Mouse (Mus musculus): ENCODE measurements around the gene Ptprr. TPM values are rescaled to one million over a fixed set of nuclear protein-coding genes. Genes with fewer than 3 reads are reported as not detected.

Ptprr gene
- 21.5 and 26.8 TPM in 2 replicates for polyA plus RNA-seq (2014; fragmentation: Nextera tagmentation; extraction: Ambion mirVana)

DNA sequence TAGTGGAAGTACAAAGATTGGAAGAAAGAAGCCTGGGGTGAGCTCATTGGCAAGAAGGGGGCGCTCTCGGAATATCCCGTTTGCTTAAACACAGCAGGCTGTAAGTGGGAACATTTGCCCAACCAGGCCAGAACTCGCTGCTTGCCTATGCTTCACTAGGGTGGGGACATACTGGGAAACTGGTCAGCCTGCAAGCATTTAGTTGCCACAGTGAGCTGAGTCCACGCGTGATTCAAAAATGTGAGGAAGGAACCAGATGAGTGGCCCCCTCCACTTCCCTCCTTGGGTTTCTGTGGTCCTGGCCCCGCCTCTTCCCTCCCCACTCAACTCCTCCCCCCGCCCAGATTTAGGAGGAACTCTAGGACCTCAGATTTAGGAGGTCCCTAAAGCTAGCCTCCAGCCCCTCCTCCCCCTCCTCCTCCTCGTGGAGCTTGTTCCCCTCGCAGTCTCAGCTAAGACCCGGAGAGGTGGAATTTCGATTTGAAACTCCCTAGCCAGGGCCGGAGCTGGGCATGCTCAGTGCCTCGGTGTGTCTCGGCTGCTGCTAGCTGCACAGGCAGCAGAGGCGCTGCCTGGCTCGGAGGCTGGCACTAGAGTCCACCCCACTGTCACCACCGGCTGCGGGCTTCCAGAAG, at the start of gene Ptprr:
Ptprr (plus strand) TSS at position 369 of the 635 bp plus-strand sequence.
- no peaks in the 10 kb centered on the region for H3K4me1 ChIP-seq (replicated peaks; ENCODE audit: control insufficient read depth, insufficient read depth, low read length)
- peak; percentile 88 for DNase-seq (ENCODE audit: low spot score)
- H3K36me3 ChIP-seq (replicated peaks; ENCODE audit: control insufficient read depth, insufficient read depth), result no peaks in the 10 kb centered on the region
- H3K27me3 ChIP-seq (ENCODE audit: control insufficient read depth, insufficient read depth, low read length), result no peaks in the 10 kb centered on the region
- peak within 1 kb of the TSS; percentile 48 for H3K4me3 ChIP-seq (replicated peaks; ENCODE audit: low read length)
- peak within 1 kb of the TSS; percentile 61 for H3K9ac ChIP-seq
- ATAC-seq (ENCODE audit: low FRiP score), result peak; percentile 96
- peak within 1 kb of the TSS; percentile 78 for H3K27ac ChIP-seq
- peak within 1 kb of the TSS; percentile 65 for H3K4me2 ChIP-seq (replicated peaks)
- H3K9me3 ChIP-seq (ENCODE audit: control insufficient read depth, low read length), result peaks cover 2% of the 10 kb centered on the region; the same call in 1 of the 2 replicates
- under 1% methylated on average over 19 of the region's 19 CpGs for WGBS

DNA sequence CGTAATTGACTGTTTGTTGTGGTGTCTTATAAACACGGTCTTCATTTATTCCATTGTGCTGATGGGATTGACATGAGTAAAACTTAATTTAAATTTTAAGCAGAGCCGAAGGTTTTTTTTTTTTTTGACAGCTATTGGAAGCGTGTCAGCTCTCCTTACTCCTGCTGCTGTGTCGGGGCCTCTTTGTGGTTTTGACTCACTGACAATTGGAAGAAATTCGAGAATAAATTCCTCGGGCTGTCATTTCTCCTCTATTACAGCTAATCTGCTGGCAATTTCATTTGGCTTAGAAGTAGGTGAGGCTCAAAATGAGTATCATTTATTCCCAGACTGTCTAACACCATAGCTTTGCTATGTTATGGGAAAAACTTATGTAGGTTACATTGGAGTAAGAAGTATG, 41.7 kb upstream of the Ptprr start:
- Histone ChIP-seq H3K4me1 (replicated peaks; ENCODE audit: control insufficient read depth, insufficient read depth, low read length) (no peaks in the 10 kb centered on the region), H3K9ac (no peak overlapping the region), H3K4me3 (replicated peaks; ENCODE audit: low read length) (no peak overlapping the region), H3K27me3 (ENCODE audit: control insufficient read depth, insufficient read depth, low read length) (no peaks in the 10 kb centered on the region), H3K9me3 (ENCODE audit: control insufficient read depth, low read length) (no peaks in the 10 kb centered on the region), H3K36me3 (replicated peaks; ENCODE audit: control insufficient read depth, insufficient read depth) (no peaks in the 10 kb centered on the region), H3K27ac (no peak overlapping the region), H3K4me2 (replicated peaks) (no peak overlapping the region)
- DNase-seq (ENCODE audit: low spot score), result no peak
- ATAC-seq (ENCODE audit: low FRiP score), result no peak
- 67% methylated on average over 7 of the region's 7 CpGs for WGBS

DNA sequence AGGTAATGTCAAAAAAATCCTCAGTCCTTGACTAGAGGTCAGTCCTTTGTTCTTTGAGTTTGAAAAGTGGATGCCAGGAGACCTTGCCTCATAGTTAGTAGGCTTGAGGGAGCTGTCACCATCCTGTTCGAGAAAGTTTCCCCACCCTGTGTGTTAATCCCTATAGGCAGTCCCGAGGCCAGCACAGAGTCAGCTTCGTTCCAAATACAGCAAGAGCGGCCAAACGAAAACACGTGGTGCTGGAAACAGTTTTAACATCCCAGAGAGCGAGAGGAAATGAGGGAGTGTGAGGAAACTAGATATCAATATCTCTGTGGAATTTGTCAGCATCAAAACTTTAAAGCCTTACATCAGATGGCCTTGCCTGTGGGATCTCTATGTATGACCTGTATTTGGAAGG, 39.0 kb upstream of the Ptprr start:
- no peak overlapping the region for H3K4me2 ChIP-seq (replicated peaks)
- H3K4me3 ChIP-seq (replicated peaks; ENCODE audit: low read length), result no peak overlapping the region
- DNase-seq (ENCODE audit: low spot score) (no peak), ATAC-seq (ENCODE audit: low FRiP score) (no peak)
- no peak overlapping the region for H3K9ac ChIP-seq
- 74% methylated on average over 7 of the region's 7 CpGs for WGBS
- no peaks in the 10 kb centered on the region for H3K9me3 ChIP-seq (ENCODE audit: control insufficient read depth, low read length)
- no peaks in the 10 kb centered on the region for H3K4me1 ChIP-seq (replicated peaks; ENCODE audit: control insufficient read depth, insufficient read depth, low read length)
- no peaks in the 10 kb centered on the region for H3K36me3 ChIP-seq (replicated peaks; ENCODE audit: control insufficient read depth, insufficient read depth)
- no peaks in the 10 kb centered on the region for H3K27me3 ChIP-seq (ENCODE audit: control insufficient read depth, insufficient read depth, low read length)
- no peak overlapping the region for H3K27ac ChIP-seq

DNA sequence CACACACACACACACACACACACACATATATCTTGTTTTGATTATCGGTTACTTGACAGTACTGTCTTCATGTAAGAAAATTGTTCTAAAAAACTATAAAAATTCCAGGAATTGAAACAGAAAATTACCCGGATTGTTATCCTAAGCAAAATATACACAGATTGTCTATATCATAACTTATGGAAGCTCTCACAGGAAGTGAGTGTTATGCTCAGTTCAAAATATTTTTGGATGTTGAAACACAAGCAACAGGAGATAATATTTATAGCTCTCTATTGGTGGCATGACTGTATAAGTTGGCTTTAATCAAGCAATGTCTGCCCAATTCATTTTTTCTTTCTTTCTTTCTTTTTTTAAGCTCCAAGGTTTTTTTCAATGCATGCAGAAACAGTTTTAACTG, 38.0 kb upstream of the Ptprr start:
- Histone ChIP-seq H3K4me1 (replicated peaks; ENCODE audit: control insufficient read depth, insufficient read depth, low read length) (no peaks in the 10 kb centered on the region), H3K27me3 (ENCODE audit: control insufficient read depth, insufficient read depth, low read length) (no peaks in the 10 kb centered on the region), H3K4me2 (replicated peaks) (no peak overlapping the region), H3K4me3 (replicated peaks; ENCODE audit: low read length) (no peak overlapping the region), H3K9me3 (ENCODE audit: control insufficient read depth, low read length) (no peaks in the 10 kb centered on the region), H3K9ac (no peak overlapping the region), H3K36me3 (replicated peaks; ENCODE audit: control insufficient read depth, insufficient read depth) (no peaks in the 10 kb centered on the region), H3K27ac (no peak overlapping the region)
- WGBS, result 85% methylated on average over 2 of the region's 2 CpGs
- ATAC-seq (ENCODE audit: low FRiP score) (no peak), DNase-seq (ENCODE audit: low spot score) (no peak)

DNA sequence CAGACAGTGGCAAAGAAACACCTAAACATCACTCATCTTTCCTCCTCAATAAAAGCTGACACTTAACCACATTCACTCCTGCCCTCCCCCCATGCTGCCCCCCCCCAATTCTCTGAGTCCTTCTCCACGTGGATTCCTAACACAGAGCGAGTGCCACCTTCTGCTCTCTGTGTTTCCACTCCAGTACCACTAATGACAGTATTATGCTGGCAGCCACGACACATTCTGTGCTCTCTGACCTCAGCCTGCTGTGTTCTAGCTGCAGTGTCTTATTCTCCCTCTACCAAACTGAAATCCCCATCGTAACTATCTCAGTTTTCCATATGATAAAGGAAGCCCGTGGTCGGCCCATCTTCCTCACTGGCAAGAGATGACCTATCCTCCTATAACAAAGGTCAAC, 33.7 kb upstream of the Ptprr start:
- no peak for ATAC-seq (ENCODE audit: low FRiP score)
- no peaks in the 10 kb centered on the region for H3K27me3 ChIP-seq (ENCODE audit: control insufficient read depth, insufficient read depth, low read length)
- 56% methylated on average over 6 of the region's 6 CpGs for WGBS
- no peaks in the 10 kb centered on the region for H3K36me3 ChIP-seq (replicated peaks; ENCODE audit: control insufficient read depth, insufficient read depth)
- no peak overlapping the region for H3K4me2 ChIP-seq (replicated peaks)
- H3K9me3 ChIP-seq (ENCODE audit: control insufficient read depth, low read length), result no peaks in the 10 kb centered on the region
- H3K4me1 ChIP-seq (replicated peaks; ENCODE audit: control insufficient read depth, insufficient read depth, low read length), result no peaks in the 10 kb centered on the region
- no peak overlapping the region for H3K4me3 ChIP-seq (replicated peaks; ENCODE audit: low read length)
- no peak overlapping the region for H3K9ac ChIP-seq
- DNase-seq (ENCODE audit: low spot score), result no peak
- no peak overlapping the region for H3K27ac ChIP-seq

DNA sequence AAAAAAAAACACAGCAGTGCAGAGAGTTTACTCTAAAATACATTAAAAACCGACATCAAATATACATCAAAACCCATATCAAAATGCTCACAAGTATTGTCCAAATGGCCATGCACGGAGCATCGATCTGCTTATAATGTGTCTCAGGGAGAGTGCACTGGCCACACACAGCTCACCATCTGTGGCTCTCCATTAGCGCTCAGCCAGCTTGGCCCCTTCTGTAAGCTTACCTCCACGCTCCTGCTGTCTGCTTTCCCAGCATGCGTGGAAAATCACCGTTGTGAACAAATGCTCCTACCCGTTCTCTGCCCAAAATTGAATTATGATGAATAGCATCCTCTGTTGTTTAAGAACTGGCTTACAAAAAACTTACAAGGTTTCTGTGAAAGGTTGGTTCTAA, 16.2 kb upstream of the Ptprr start:
- no peaks in the 10 kb centered on the region for H3K36me3 ChIP-seq (replicated peaks; ENCODE audit: control insufficient read depth, insufficient read depth)
- no peak overlapping the region for H3K9ac ChIP-seq
- 51% methylated on average over 8 of the region's 8 CpGs for WGBS
- DNase-seq (ENCODE audit: low spot score) (no peak), ATAC-seq (ENCODE audit: low FRiP score) (no peak)
- H3K27ac ChIP-seq, result no peak overlapping the region
- no peaks in the 10 kb centered on the region for H3K4me1 ChIP-seq (replicated peaks; ENCODE audit: control insufficient read depth, insufficient read depth, low read length)
- no peak overlapping the region for H3K4me3 ChIP-seq (replicated peaks; ENCODE audit: low read length)
- no peaks in the 10 kb centered on the region for H3K9me3 ChIP-seq (ENCODE audit: control insufficient read depth, low read length)
- H3K4me2 ChIP-seq (replicated peaks), result no peak overlapping the region
- H3K27me3 ChIP-seq (ENCODE audit: control insufficient read depth, insufficient read depth, low read length), result no peaks in the 10 kb centered on the region

DNA sequence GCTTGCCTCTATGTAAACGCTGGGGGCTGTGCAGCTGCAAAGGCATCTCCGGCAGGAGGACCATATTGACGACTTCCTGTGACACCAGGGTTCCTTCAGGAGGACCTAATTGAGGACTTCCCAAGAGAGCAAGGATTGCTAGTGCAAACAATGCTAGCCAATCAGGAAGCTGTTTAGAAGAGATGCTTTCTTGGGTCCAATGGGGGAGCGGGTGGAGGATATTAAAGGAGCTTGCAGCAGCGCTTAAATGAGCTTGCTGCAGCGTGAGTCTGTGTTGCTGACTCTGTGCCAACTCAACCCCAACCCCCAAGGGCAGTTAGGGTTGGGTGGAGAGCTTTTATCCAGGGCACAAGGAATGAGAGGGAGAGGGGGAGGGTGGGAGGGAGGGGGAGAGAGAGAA, 11.3 kb upstream of the Ptprr start:
- no peak for DNase-seq (ENCODE audit: low spot score)
- H3K9me3 ChIP-seq (ENCODE audit: control insufficient read depth, low read length), result no peaks in the 10 kb centered on the region
- no peak overlapping the region for H3K4me3 ChIP-seq (replicated peaks; ENCODE audit: low read length)
- H3K9ac ChIP-seq, result no peak overlapping the region
- 47% methylated on average over 6 of the region's 6 CpGs for WGBS
- no peak overlapping the region for H3K27ac ChIP-seq
- H3K36me3 ChIP-seq (replicated peaks; ENCODE audit: control insufficient read depth, insufficient read depth), result no peaks in the 10 kb centered on the region
- H3K4me2 ChIP-seq (replicated peaks), result no peak overlapping the region
- ATAC-seq (ENCODE audit: low FRiP score), result no peak
- no peaks in the 10 kb centered on the region for H3K4me1 ChIP-seq (replicated peaks; ENCODE audit: control insufficient read depth, insufficient read depth, low read length)
- H3K27me3 ChIP-seq (ENCODE audit: control insufficient read depth, insufficient read depth, low read length), result no peaks in the 10 kb centered on the region

DNA sequence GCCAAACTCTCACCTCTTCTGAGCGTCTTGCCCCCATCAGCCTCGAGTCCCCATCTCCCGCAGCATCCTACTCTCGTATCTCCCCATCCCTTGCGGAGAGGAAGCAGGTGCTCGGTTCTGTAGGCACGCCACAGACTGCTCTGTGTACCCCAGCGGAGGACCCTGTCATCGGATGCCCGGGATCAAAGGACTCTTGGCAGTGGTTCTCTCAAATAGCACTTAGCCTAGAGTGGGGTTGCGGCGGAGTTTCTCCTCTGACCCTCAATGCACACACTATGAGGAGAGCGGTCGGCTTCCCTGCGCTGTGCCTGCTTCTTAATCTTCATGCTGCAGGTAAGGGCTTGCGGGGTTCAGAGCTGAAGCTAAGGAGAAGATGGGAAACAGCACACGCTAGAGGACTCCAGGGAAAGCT, 473 bp downstream of the Ptprr start:
- H3K9ac ChIP-seq, result peak overlapping the region; percentile 61
- H3K4me3 ChIP-seq (replicated peaks; ENCODE audit: low read length), result peak overlapping the region; percentile 48
- H3K36me3 ChIP-seq (replicated peaks; ENCODE audit: control insufficient read depth, insufficient read depth), result no peaks in the 10 kb centered on the region
- peak overlapping the region; percentile 78 for H3K27ac ChIP-seq
- H3K4me1 ChIP-seq (replicated peaks; ENCODE audit: control insufficient read depth, insufficient read depth, low read length), result no peaks in the 10 kb centered on the region
- peaks cover 4% of the 10 kb centered on the region; the same call in 1 of the 2 replicates for H3K9me3 ChIP-seq (ENCODE audit: control insufficient read depth, low read length)
- peak; percentile 55 for DNase-seq (ENCODE audit: low spot score)
- under 1% methylated on average over 17 of the region's 17 CpGs for WGBS
- H3K4me2 ChIP-seq (replicated peaks), result peak overlapping the region; percentile 65
- peak; percentile 80 for ATAC-seq (ENCODE audit: low FRiP score)
- H3K27me3 ChIP-seq (ENCODE audit: control insufficient read depth, insufficient read depth, low read length), result no peaks in the 10 kb centered on the region

DNA sequence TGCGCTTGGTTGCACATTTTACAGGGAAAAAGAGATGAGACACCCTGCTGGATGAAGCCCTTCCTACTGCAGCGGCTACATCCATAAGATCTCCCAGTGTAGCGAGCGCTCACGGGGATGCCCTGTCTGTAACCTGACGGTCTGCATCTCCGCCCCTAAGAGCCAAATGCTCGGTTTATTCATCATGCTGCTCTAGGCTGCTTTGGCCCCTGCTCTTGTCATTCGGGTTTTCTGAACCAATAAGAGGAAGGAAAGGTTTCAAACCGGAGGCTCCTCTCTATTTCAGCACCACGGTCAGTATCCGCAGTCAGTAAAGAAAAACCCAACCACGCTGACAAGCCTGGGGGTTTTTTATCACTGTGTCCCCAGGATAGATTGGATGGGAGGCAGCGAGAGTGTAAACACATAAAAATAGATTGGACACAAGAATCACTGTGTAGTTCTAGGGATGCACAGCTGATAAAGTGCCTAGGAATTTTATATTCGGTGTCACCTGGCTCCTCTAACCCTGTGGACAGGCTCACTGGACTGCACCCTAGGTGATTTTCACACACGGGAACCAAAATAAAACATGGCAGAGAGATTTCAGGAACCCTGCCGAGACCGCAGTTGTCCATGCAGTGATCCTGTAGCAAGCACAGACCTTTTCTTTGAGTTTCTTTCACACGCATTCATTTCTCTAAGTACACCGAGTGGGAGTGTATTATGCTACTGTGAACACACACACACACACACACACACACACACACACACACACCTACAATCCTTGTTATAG, 1.3 kb downstream of the Ptprr start:
- Histone ChIP-seq H3K36me3 (replicated peaks; ENCODE audit: control insufficient read depth, insufficient read depth) (no peaks in the 10 kb centered on the region), H3K9me3 (ENCODE audit: control insufficient read depth, low read length) (peaks cover 4% of the 10 kb centered on the region; the same call in 1 of the 2 replicates), H3K4me2 (replicated peaks) (peak overlapping the region; percentile 65), H3K27me3 (ENCODE audit: control insufficient read depth, insufficient read depth, low read length) (no peaks in the 10 kb centered on the region), H3K9ac (peak overlapping the region; percentile 61), H3K4me3 (replicated peaks; ENCODE audit: low read length) (peak overlapping the region; percentile 48), H3K27ac (peak overlapping the region; percentile 78), H3K4me1 (replicated peaks; ENCODE audit: control insufficient read depth, insufficient read depth, low read length) (no peaks in the 10 kb centered on the region)
- 7% methylated on average over 20 of the region's 20 CpGs for WGBS
- DNase-seq (ENCODE audit: low spot score) (peak; percentile 62), ATAC-seq (ENCODE audit: low FRiP score) (peak; percentile 26)

Measured in hindbrain, embryonic 14.5 days (tissue).